Mouse (Mus musculus) myocyte (in vitro differentiated cells): ENCODE measurements at regions not wholly inside any gene's neighbourhood (a gene's known extent, or its start where the extent isn't known, plus 50 kb on each side); places are given as distances from the start of the nearest gene placed in this dataset.

Experiments used
- MAX ChIP-seq: IDR thresholded peaks from one replicate; pipeline ENCODE4 v1.6.1; 2011; ENCODE audit warnings: low read depth, mild to moderate bottlenecking, control low read depth
- POLR2A ChIP-seq: IDR thresholded peaks from one replicate; pipeline ENCODE4 v1.6.1; 2011; ENCODE audit warnings: low read depth, mild to moderate bottlenecking, control low read depth, moderate library complexity; ENCODE audit not compliant: insufficient read length
- POLR2AphosphoS2 ChIP-seq: IDR thresholded peaks from one replicate; pipeline ENCODE4 v1.6.1; 2011; ENCODE audit warnings: low read depth, control low read depth; ENCODE audit not compliant: insufficient read length
- USF1 ChIP-seq: IDR thresholded peaks from one replicate; pipeline ENCODE4 v1.6.1; 2011; ENCODE audit warnings: low read depth, mild to moderate bottlenecking, control low read depth, moderate library complexity

DNA sequence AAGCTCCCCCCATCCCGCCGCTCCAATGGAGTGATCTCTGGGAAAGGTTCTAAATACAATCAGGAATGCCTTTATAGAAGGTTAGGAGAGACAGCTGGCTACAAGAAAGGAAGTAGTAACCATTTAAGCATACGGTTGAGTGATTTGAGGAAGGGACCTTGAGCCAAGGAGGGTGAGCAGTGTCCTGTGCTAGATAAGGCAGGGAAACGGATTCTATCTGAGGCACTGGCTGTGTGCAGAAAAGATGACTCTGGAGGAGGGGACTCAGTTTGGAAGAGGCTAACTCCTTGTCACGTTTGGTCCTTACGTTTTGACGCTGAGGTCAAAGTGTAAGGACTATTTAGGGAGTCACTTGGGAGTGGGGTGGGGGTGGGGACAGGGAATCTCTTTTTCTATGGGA is 84.3 kb upstream of the 4930535I16Rik start:
- TF ChIP-seq MAX (no peak), POLR2A (no peak), USF1 (no peak), POLR2AphosphoS2 (no peak)
